Mouse (Mus musculus) ES-Bruce4 (cell line): ENCODE results near the gene Rnf220. TPM values are rescaled to one million over a fixed set of nuclear protein-coding genes. Genes with fewer than 3 reads are reported as not detected.

Experiments used
- H3K27ac ChIP-seq: 2 replicates; pipeline ENCODE4 v1.5.1; 2012; ENCODE audit warnings: low read length, inconsistent platforms; ENCODE audit not compliant: insufficient read depth
- H3K27me3 ChIP-seq: 2 replicates; pipeline ENCODE4 v1.6.1; 2012; ENCODE audit warnings: mild to moderate bottlenecking, low read length, inconsistent platforms; ENCODE audit not compliant: control insufficient read depth, poor library complexity, insufficient read depth, severe bottlenecking
- H3K36me3 ChIP-seq: 2 replicates; pipeline ENCODE4 v1.6.1; 2012; ENCODE audit warnings: inconsistent platforms, mild to moderate bottlenecking, low read length, moderate library complexity; ENCODE audit not compliant: control insufficient read depth, poor library complexity, insufficient read depth, severe bottlenecking
- H3K4me1 ChIP-seq: one replicate; pipeline ENCODE4 v1.8.1; 2011; ENCODE audit warnings: low read length; ENCODE audit not compliant: control insufficient read depth, insufficient read depth
- H3K4me3 ChIP-seq: 2 replicates; pipeline ENCODE4 v1.5.1; 2011; ENCODE audit warnings: low read depth, mild to moderate bottlenecking, low read length
- H3K9ac ChIP-seq: 2 replicates; pipeline ENCODE4 v1.6.1; 2012; ENCODE audit warnings: low read depth, mild to moderate bottlenecking, inconsistent platforms; ENCODE audit not compliant: poor library complexity, severe bottlenecking
- H3K9me3 ChIP-seq: replicated peaks from 2 replicates; pipeline ENCODE4 v1.6.1; 2012; ENCODE audit warnings: mild to moderate bottlenecking, low read length, inconsistent platforms; ENCODE audit not compliant: control insufficient read depth, poor library complexity, insufficient read depth, severe bottlenecking
- CTCF ChIP-seq: IDR thresholded peaks from one replicate; pipeline ENCODE4 v1.8.1; 2011; ENCODE audit warnings: low read depth, low read length
- EP300 ChIP-seq: IDR thresholded peaks from 2 replicates; pipeline ENCODE4 v1.6.1; 2011; ENCODE audit warnings: low read depth, low read length; ENCODE audit not compliant: insufficient read depth
- POLR2A ChIP-seq: IDR thresholded peaks from one replicate; pipeline ENCODE4 v1.8.1; 2011; ENCODE audit warnings: low read length; ENCODE audit not compliant: insufficient read depth
- polyA plus RNA-seq: library from polyadenylated mRNA; stranded (reverse); fragments of >200 nt; gene quantifications from 2 replicates; pipeline ENCODE4 v1.2.4, GENCODE M21; 2011; ENCODE audit warnings: low read depth; ENCODE audit not compliant: missing spikeins, insufficient read depth, insufficient read length

Gene Rnf220
- polyA plus RNA-seq, 1 experiment, result 132 TPM

DNA sequence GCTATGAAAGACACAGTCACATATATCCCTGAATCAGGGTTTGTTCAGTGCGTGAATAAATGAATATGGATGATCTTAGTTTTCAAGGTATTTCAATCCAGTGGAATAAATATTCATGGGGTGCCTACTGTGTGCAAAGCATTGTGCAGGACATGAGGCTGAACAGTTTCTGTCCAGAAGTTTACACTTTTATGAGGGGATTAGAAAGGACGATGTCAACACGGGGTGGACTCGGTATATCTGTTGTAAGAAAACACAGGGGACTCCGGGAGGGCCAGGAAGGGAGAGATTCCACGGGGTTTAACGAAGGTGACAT is 135.3 kb downstream of the Rnf220 start:
- TF ChIP-seq EP300 (no peak), POLR2A (no peak), CTCF (no peak)
- H3K9ac ChIP-seq, result no peak overlapping the region
- H3K9me3 ChIP-seq, result no peaks in the 10 kb centered on the region
- peak overlapping the region; percentile 74 for H3K27ac ChIP-seq
- H3K27me3 ChIP-seq, result no peaks in the 10 kb centered on the region
- no peak overlapping the region for H3K4me3 ChIP-seq
- H3K4me1 ChIP-seq, result peaks cover 12% of the 10 kb centered on the region
- no peaks in the 10 kb centered on the region for H3K36me3 ChIP-seq

DNA sequence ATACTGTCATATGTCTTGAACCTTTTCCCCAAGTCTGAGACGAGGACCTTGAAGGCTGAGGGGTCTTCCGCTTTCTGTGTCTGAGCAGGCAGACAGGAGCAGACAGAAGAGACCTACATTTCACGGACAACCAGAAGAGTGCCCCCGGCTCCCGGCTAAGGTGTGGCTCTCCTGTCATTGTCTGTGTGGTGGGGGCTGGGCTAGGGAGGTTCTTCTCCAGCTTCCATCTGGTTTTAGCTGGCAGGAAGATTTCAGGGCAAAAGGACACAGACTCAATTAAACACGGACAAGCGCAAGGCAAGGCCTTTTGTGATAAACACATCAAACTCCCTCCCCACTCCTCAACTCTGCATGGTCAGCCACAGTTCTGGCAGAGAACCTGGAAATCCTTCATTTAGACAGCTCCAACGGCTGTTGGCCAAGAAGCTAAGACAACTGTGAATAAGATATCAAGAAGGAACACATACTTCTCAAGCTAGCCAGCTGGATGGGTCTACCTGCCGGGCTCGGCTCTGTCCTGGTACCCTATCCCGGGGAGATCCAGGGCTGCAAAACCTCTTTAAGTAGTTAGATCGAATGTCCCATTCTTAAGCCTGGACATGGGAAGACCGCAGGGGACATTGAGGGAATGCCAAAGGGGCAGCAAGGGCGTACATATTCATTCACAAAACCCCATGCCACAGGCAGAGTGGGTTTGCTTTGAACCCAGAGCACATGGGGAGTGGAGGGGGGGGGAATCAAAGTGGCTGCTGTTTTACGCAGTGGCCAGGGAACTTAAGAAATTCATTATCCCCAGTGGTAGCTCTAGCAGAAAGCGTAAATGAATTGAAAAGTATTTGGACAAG is 135.9 kb downstream of the Rnf220 start:
- H3K9ac ChIP-seq, result no peak overlapping the region
- TF ChIP-seq POLR2A (no peak), EP300 (peak; percentile 85)

DNA sequence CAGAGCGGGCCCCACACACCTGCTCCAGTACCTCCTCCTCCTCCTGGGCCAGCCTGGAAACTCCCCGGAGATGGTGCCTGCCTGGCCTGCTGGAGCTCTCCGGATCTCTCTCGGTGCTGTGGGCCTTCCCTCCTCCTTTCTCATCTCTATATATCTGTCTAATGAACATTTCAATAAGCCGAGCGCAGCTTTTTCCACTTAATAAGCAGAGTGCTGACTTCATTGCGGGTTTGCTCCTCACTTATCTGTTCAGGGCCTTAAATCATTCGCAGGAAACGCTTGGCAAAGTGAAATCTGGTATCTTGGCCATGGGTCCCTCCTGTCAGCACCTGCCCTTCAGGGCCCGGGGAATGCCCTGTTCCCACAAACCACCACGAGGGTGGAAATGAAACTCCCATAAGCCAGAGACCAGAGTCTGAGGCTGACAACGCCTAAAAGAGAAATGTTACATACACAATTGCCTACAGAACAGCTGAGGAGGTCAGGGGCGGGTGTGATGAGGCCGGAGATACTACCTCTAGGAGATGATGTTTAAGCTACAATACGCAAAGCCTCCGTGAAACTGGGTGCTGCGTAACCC is 137.0 kb downstream of the Rnf220 start:
- peaks cover 17% of the 10 kb centered on the region for H3K4me1 ChIP-seq

More for the DNA sequence above, 135.9 kb downstream of the Rnf220 start:
- Histone ChIP-seq H3K4me1 (peaks cover 14% of the 10 kb centered on the region), H3K27ac (peak overlapping the region; percentile 26), H3K4me3 (no peak overlapping the region), H3K9me3 (no peaks in the 10 kb centered on the region), H3K36me3 (no peaks in the 10 kb centered on the region), H3K27me3 (no peaks in the 10 kb centered on the region)

GRCm38 (mm10) chr4:117357917-117358316 is 138.9 kb downstream of the Rnf220 start:
- H3K9ac ChIP-seq, result no peak overlapping the region
- no peaks in the 10 kb centered on the region for H3K27me3 ChIP-seq
- H3K36me3 ChIP-seq, result no peaks in the 10 kb centered on the region
- no peak overlapping the region for H3K4me3 ChIP-seq
- no peaks in the 10 kb centered on the region for H3K9me3 ChIP-seq
- peaks cover 17% of the 10 kb centered on the region for H3K4me1 ChIP-seq
- TF ChIP-seq CTCF (no peak), POLR2A (no peak), EP300 (no peak)
- H3K27ac ChIP-seq, result no peak overlapping the region

More for the DNA sequence above, 137.0 kb downstream of the Rnf220 start:
- Histone ChIP-seq H3K27ac (no peak overlapping the region), H3K36me3 (no peaks in the 10 kb centered on the region), H3K27me3 (no peaks in the 10 kb centered on the region), H3K9ac (no peak overlapping the region), H3K4me3 (no peak overlapping the region), H3K9me3 (no peaks in the 10 kb centered on the region)
- TF ChIP-seq POLR2A (no peak), EP300 (no peak), CTCF (no peak)

DNA sequence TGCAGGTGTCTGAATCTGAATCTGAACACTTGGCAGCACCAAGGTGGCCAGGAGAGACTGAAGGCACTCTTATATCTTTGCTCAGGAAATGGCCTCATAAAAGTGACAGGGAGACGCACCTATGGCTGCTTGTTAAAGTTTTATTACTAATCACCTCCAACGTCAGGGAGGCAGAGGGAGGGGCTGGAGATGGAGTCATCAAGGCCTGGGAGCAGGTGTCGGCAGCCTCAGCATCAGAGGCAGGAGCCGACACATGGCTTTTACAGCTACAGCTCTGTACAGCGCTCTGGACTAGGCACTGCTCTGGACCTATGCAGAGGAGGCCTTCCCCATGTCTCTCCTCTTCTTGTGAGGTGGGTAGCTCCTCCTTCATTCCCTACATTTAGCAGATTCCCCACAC is 139.7 kb downstream of the Rnf220 start:
- Histone ChIP-seq H3K9me3 (no peaks in the 10 kb centered on the region), H3K36me3 (no peaks in the 10 kb centered on the region), H3K27ac (no peak overlapping the region), H3K4me1 (peaks cover 17% of the 10 kb centered on the region), H3K9ac (no peak overlapping the region), H3K27me3 (no peaks in the 10 kb centered on the region), H3K4me3 (no peak overlapping the region)
- no peak for TF ChIP-seq POLR2A
- TF ChIP-seq EP300, result no peak
- no peak for TF ChIP-seq CTCF

DNA sequence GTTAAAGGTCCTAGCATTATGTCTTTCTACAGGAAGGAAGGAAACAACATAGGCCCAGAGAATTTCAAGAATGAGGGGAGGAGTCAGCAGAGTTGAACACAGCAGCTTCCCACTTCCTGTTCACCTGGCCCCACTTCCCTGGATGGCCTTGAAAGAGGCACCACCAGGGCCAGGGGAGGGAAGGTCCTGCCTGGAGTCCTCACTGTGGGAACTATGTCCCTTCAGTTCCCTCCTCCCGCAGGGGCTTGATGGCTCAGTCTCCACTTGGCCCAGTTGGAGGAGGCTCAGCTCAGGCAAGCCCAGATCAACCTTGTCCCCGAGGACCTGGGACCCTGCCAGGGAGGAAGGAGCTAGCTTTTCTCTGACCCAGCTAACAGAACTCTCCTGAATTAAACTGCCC is 140.6 kb downstream of the Rnf220 start:
- H3K27ac ChIP-seq, result no peak overlapping the region
- no peaks in the 10 kb centered on the region for H3K27me3 ChIP-seq
- H3K4me3 ChIP-seq, result no peak overlapping the region
- H3K4me1 ChIP-seq, result peaks cover 16% of the 10 kb centered on the region
- H3K9me3 ChIP-seq, result no peaks in the 10 kb centered on the region
- H3K36me3 ChIP-seq, result no peaks in the 10 kb centered on the region
- no peak overlapping the region for H3K9ac ChIP-seq
- TF ChIP-seq POLR2A, result no peak
- no peak for TF ChIP-seq CTCF
- no peak for TF ChIP-seq EP300
